Mouse (Mus musculus): ENCODE data around the gene Stx19.

Gene Stx19

DNA sequence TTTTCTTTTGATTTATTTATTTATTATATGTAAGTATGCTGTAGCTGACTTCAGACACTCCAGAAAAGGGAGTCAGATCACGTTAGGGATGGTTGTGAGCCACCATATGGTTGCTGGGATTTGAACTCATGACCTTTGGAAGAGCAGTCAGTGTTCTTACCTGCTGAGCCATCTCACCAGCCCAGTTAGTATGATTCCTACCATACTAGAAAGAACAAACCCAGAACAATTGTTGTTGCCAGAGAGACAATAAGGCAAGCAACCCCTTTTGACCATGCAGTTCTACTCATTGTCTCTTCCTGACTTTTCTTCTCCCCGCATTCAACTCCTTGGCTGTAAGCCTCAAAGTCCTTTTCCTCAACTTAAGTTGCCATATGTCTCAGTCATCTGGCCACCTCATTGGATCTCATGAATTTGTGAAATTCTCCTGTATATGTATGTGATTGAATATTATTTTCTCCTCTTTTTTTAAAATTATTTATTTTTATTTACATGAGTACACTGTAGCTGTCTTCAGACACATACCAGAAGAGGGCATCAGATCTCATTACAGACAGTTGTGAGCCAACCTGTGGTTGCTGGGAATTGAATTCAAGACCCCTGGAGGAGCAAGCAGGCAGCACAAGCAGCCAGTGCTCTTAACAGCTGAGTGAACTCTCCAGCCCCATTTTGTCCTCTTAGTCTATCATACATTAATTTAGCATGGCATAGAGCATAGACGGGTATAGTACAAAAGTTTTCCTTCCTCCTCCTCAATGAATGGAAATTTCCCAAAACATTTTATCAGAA is 38.2 kb downstream of the Stx19 start:
- no peak for DNase-seq (ENCODE audit: low read depth)

GRCm38 (mm10) chr16:62853611-62854126 is 39.2 kb downstream of the Stx19 start:
- no peak for DNase-seq (ENCODE audit: low read depth)

- DNase-seq (ENCODE audit: low read depth), result no peak
Observed at GRCm38 (mm10) chr16:62854191-62855068, 40.0 kb downstream of the Stx19 start, which contains the start of gene Pros1. Pros1 (plus strand) TSS chr16:62854307.

DNA sequence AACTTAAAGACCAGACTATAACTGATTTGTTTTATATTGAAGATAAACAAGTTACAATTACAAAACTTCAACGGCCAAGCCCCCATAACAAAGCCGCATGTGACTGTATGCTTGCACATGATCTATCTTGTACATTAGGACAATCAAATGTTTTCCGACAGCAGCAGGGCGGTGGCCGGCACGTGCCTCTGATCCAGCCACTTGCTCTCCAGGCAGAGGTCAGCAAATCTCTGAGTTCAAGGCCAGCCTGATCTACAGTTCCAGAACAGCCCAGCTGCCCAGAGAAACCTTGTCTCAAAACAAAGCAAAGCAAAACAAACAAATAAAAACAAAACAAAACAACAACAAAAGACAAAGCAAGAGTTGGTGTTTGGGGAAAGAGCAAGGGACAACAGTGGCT is 40.9 kb downstream of the Stx19 start:
- no peak for DNase-seq (ENCODE audit: low read depth)

GRCm38 (mm10) chr16:62856273-62856672 is 41.8 kb downstream of the Stx19 start:
- DNase-seq (ENCODE audit: low read depth), result no peak

DNA sequence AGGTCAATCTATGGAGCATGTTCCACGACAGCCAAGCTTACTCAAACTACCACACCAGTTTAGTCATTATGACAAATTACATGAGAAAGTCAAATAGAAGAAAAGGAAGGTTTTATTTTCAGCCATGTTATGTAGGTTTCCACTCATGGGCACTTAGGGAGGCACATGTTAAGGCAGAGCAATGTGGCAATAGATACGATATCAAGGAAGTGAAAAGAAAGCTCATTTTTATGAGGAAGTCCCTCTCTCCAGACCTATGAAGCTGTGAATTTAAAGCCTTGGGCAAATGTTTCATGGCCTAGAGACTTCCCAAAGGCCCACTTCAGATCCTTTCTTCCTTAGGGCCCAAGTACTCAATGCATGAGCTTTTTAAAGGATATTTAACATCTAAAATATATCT is 43.0 kb downstream of the Stx19 start:
- DNase-seq (ENCODE audit: low read depth), result no peak

- DNase-seq (ENCODE audit: low read depth), result no peak
Observed at GRCm38 (mm10) chr16:62858018-62858417, 43.5 kb downstream of the Stx19 start.

DNA sequence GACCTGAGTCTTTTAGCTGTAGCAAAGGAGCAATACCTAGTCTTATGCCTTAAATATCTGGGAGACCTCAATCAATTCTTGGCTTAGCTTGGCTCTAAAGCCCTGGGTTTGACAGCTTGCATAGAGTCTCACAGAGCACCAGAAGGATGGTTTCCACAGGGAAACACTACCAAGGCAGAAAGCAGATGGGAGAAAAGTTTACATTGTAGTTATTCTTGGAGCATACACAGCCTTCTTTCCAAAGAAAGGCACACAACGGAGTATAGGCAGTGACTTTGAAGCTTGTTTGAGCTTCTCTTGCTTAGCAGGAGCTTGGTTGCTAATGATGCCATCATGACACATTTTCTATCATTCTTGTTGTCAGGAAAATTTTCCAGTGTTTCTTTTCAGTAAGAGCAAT is 45.7 kb downstream of the Stx19 start:
- DNase-seq (ENCODE audit: low read depth), result no peak

DNA sequence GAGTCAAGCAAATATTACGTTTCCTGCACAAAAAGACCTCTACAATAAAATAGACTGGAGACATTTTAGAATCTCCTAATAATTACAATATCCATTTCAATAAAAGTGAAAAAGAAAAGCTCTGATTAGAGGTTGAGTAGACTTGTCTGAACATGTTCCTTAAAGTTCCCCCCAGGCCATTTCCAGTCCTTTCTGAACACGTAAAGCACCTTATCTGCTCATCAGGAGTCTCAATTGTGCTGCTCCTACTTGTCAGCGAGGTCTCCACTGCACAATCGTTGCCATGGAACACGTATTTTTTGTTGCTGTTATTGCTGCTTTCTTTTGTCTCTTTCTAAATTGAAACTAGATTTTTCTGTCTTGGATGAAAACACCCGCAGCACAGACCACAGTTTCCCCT is 47.0 kb downstream of the Stx19 start:
- DNase-seq (ENCODE audit: low read depth), result no peak

DNA sequence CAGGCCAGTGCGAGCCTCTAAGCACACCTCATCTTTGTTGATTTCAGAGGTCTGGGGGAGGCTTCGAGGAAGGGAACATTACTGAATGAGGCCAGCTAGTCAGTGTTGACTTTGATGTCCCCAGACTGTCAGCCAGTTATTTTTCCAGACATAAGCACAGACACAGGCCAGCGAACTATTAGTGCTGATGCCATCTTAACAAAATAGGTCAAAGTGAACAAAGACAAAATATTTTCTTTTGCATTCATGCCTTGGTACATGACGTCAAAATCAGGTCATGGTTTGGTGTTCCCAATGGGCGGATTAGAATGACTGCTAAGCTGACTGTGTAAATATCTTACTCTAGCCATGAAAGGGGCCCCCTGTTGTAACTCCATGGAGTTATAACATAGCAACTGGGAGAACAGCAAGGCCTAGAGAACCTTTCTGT is 58.2 kb downstream of the Stx19 start:
- no peak for DNase-seq (ENCODE audit: low read depth)

DNA sequence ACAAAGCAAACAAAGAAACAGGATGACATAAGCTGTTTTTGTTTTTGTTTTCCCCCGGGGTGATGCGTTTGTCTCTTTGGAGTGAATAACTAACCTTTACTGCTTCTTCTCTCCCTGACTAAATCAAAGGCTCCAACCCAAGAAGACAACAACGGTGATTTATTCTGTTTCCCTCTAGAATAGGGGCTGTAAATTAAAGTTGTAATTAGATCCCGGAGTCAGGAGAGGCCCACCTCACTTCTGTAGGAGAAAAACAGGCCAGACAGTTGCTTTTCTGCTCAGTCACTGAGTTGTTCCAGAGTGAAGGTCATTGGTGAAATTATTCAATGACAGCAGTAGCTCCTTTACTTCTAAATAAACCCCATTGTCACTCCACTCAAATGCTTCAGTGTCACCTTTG is 58.7 kb downstream of the Stx19 start:
- DNase-seq (ENCODE audit: low read depth), result no peak

Data from c-Kit-positive CD71-positive TER-119-negative erythroid progenitor cells, embryonic 14.5 days (primary cell).